24 mouse cellular contexts compared by ENCODE assay signal in genomic region chr11:78961221-78961620, GRCm38 (mm10). TPM values are rescaled to one million over a fixed set of nuclear protein-coding genes. Genes with fewer than 3 reads are reported as not detected.
"Had no signal": no experiment of that assay in that cellular context is flagged by ENCODE, and none has a peak within 500 bp of the region (broad histone marks: within the 10 kb centered on the region; RNA-seq: fewer than 3 reads in every experiment).

No protein-coding gene starts in this region.

- H3K36me3 ChIP-seq: lung, embryonic 15.5 days; midbrain, embryonic 10.5 days; midbrain, embryonic 12.5 days; midbrain, embryonic 15.5 days; neural tube, embryonic 13.5 days; neural tube, embryonic 15.5 days had no signal

- H3K4me3 ChIP-seq: liver, embryonic 15.5 days; lung, embryonic 15.5 days; midbrain, embryonic 10.5 days; midbrain, embryonic 12.5 days; midbrain, embryonic 15.5 days; neural tube, embryonic 13.5 days; neural tube, embryonic 15.5 days had no signal

- ATAC-seq: liver, postnatal 0 days; lung, postnatal 0 days; midbrain, embryonic 15.5 days had no signal

- H3K27ac ChIP-seq: liver, embryonic 15.5 days; lung, embryonic 15.5 days; macrophage; midbrain, embryonic 12.5 days; midbrain, embryonic 15.5 days; neural tube, embryonic 13.5 days; neural tube, embryonic 15.5 days had no signal

- H3K4me1 ChIP-seq: liver, embryonic 15.5 days; lung, embryonic 15.5 days; midbrain, embryonic 12.5 days; midbrain, embryonic 15.5 days; neural tube, embryonic 13.5 days; neural tube, embryonic 15.5 days had no signal

- H3K9me3 ChIP-seq: liver, embryonic 15.5 days; lung, embryonic 15.5 days; midbrain, embryonic 10.5 days; midbrain, embryonic 12.5 days; midbrain, embryonic 15.5 days; neural tube, embryonic 13.5 days; neural tube, embryonic 15.5 days had no signal

- DNase-seq: liver, postnatal 0 days; lung, adult 2 months; lung, postnatal 14 days; lung, postnatal 36 days; retina, postnatal 1 day; right cerebral cortex, adult 18-20 months; right cerebral cortex, postnatal 25 days; right cerebral cortex, postnatal 4 days; spleen, adult 18-20 months; thymus, adult 18-20 months; thymus, postnatal 14 days; thymus, postnatal 36 days had no signal

- H3K27me3 ChIP-seq: lung, embryonic 15.5 days; midbrain, embryonic 15.5 days; neural tube, embryonic 13.5 days had no signal

- H3K9ac ChIP-seq: liver, embryonic 15.5 days; liver, postnatal 0 days; lung, embryonic 15.5 days; midbrain, embryonic 12.5 days; midbrain, embryonic 15.5 days; neural tube, embryonic 13.5 days; neural tube, embryonic 15.5 days had no signal

RNA-seq across cellular contexts. Expression of gene Nos2, which starts 40.6 kb away (rescaled TPM):
- total RNA-seq: megakaryocyte, adult 5-6 weeks; megakaryocyte-erythroid progenitor cell, adult 5-6 weeks; monocyte, adult 5-6 weeks had no signal
- polyA plus RNA-seq: liver, postnatal 0 days had no signal
